Mouse (Mus musculus): ENCODE measurements at regions not wholly inside any gene's neighbourhood (a gene's known extent, or its start where the extent isn't known, plus 50 kb on each side); places are given as distances from the start of the nearest gene placed in this dataset.

DNA sequence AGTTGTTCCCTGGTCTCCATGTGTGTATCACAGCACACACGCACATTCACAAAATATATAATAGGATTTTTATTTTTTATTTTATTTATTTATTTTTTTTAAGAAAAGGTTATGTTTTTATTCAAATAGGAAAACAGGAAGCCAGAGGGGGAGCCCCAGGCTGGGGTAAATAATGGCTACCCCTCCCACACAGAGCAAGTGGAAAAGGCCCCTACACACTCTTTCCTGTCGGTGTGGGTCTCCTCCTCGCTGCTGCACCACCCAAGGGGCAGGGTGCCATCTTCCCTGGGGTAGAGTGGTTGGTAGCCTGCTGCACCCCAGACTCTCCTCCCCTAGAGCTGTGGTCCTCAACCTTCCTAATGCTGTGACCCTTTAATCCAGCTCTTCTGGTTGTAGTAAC is 181.6 kb downstream of the Katnal1 start:
- TF ChIP-seq CTCF (IDR thresholded peaks at IDR 0.05; ENCODE audit: borderline replicate concordance, extremely low read depth, insufficient read depth, insufficient read length) = no peak
- TF ChIP-seq POLR2A (IDR thresholded peaks at IDR 0.05; ENCODE audit: borderline replicate concordance, extremely low read depth, insufficient read depth, insufficient read length, poor library complexity, severe bottlenecking) = no peak

Measured in brain, embryonic 14.5 days (tissue).